Mouse (Mus musculus): Measurements from ENCODE around the gene Faim. TPM values are rescaled to one million over a fixed set of nuclear protein-coding genes. Genes with fewer than 3 reads are reported as not detected.

The Faim gene
- polyA plus RNA-seq, 1 experiment from 2014 or later = 96.3 TPM

GRCm38 (mm10) chr9:98965084-98965483 lies 21.1 kb upstream of the Faim start:
- H3K4me3 ChIP-seq (ENCODE audit: low read depth, low read length) = no peak overlapping the region
- ATAC-seq (ENCODE audit: low FRiP score) (peak; percentile 54; the same call in 1 of the 2 replicates), DNase-seq (ENCODE audit: low spot score) (peak; percentile 75)
- H3K9ac ChIP-seq (ENCODE audit: low read depth, low read length) = no peak overlapping the region
- no peaks in the 10 kb centered on the region for H3K4me1 ChIP-seq (replicated peaks; ENCODE audit: control insufficient read depth, insufficient read depth, low read length)
- no peaks in the 10 kb centered on the region for H3K9me3 ChIP-seq (ENCODE audit: control insufficient read depth, low read length)
- WGBS = 2% methylated on average over 18 of the region's 18 CpGs
- peaks cover 71% of the 10 kb centered on the region for H3K27me3 ChIP-seq (ENCODE audit: control insufficient read depth, insufficient read depth, low read length)
- no peaks in the 10 kb centered on the region for H3K36me3 ChIP-seq (ENCODE audit: control insufficient read depth, insufficient read depth, low read length)
- H3K4me2 ChIP-seq (replicated peaks; ENCODE audit: low read depth, low read length) = no peak overlapping the region; the same call in 1 of the 2 replicates
- H3K27ac ChIP-seq (ENCODE audit: low read depth, low read length) = no peak overlapping the region

- peaks cover 54% of the 10 kb centered on the region for H3K27me3 ChIP-seq (ENCODE audit: control insufficient read depth, insufficient read depth, low read length)
- WGBS = under 1% methylated on average over 40 of the region's 40 CpGs
- ATAC-seq (ENCODE audit: low FRiP score) = 0 out of 2 replicates have a peak, but pooled peaks have one; percentile 54
- H3K36me3 ChIP-seq (ENCODE audit: control insufficient read depth, insufficient read depth, low read length) = no peaks in the 10 kb centered on the region
- no peak overlapping the region for H3K9ac ChIP-seq (ENCODE audit: low read depth, low read length)
- H3K4me3 ChIP-seq (ENCODE audit: low read depth, low read length) = peak overlapping the region; percentile 28
- H3K4me2 ChIP-seq (replicated peaks; ENCODE audit: low read depth, low read length) = peak overlapping the region; percentile 57
- H3K9me3 ChIP-seq (ENCODE audit: control insufficient read depth, low read length) = peaks cover 3% of the 10 kb centered on the region; the same call in 1 of the 2 replicates
- peaks cover 5% of the 10 kb centered on the region; the same call in 1 of the 2 replicates for H3K4me1 ChIP-seq (replicated peaks; ENCODE audit: control insufficient read depth, insufficient read depth, low read length)
- DNase-seq (ENCODE audit: low spot score) = peak; percentile 65
- H3K27ac ChIP-seq (ENCODE audit: low read depth, low read length) = no peak overlapping the region
These were observed 13.1 kb upstream of the Faim start for GRCm38 (mm10) chr9:98973101-98973521.

- no peak overlapping the region for H3K27ac ChIP-seq (ENCODE audit: low read depth, low read length)
- peaks cover 54% of the 10 kb centered on the region for H3K27me3 ChIP-seq (ENCODE audit: control insufficient read depth, insufficient read depth, low read length)
- H3K9ac ChIP-seq (ENCODE audit: low read depth, low read length) = no peak overlapping the region
- peaks cover 5% of the 10 kb centered on the region; the same call in 1 of the 2 replicates for H3K4me1 ChIP-seq (replicated peaks; ENCODE audit: control insufficient read depth, insufficient read depth, low read length)
- H3K4me3 ChIP-seq (ENCODE audit: low read depth, low read length) = peak overlapping the region; percentile 28
- peak overlapping the region; percentile 57 for H3K4me2 ChIP-seq (replicated peaks; ENCODE audit: low read depth, low read length)
- H3K9me3 ChIP-seq (ENCODE audit: control insufficient read depth, low read length) = peaks cover 3% of the 10 kb centered on the region; the same call in 1 of the 2 replicates
- no peak for ATAC-seq (ENCODE audit: low FRiP score)
- no peaks in the 10 kb centered on the region for H3K36me3 ChIP-seq (ENCODE audit: control insufficient read depth, insufficient read depth, low read length)
- DNase-seq (ENCODE audit: low spot score) = peak; percentile 55
- 3% methylated on average over 7 of the region's 7 CpGs for WGBS
These were observed 12.6 kb upstream of the Faim start for GRCm38 (mm10) chr9:98973561-98973960.

- no peak overlapping the region for H3K27ac ChIP-seq (ENCODE audit: low read depth, low read length)
- peaks cover 5% of the 10 kb centered on the region; the same call in 1 of the 2 replicates for H3K4me1 ChIP-seq (replicated peaks; ENCODE audit: control insufficient read depth, insufficient read depth, low read length)
- DNase-seq (ENCODE audit: low spot score) (no peak), ATAC-seq (ENCODE audit: low FRiP score) (no peak)
- 33% methylated on average over 2 of the region's 2 CpGs for WGBS
- H3K36me3 ChIP-seq (ENCODE audit: control insufficient read depth, insufficient read depth, low read length) = no peaks in the 10 kb centered on the region
- peaks cover 49% of the 10 kb centered on the region for H3K27me3 ChIP-seq (ENCODE audit: control insufficient read depth, insufficient read depth, low read length)
- peaks cover 3% of the 10 kb centered on the region; the same call in 1 of the 2 replicates for H3K9me3 ChIP-seq (ENCODE audit: control insufficient read depth, low read length)
- no peak overlapping the region for H3K4me3 ChIP-seq (ENCODE audit: low read depth, low read length)
- H3K4me2 ChIP-seq (replicated peaks; ENCODE audit: low read depth, low read length) = no peak overlapping the region
- no peak overlapping the region for H3K9ac ChIP-seq (ENCODE audit: low read depth, low read length)
These were observed 11.3 kb upstream of the Faim start for GRCm38 (mm10) chr9:98974898-98975297.

- Histone ChIP-seq H3K4me3 (ENCODE audit: low read depth, low read length) (no peak overlapping the region), H3K27me3 (ENCODE audit: control insufficient read depth, insufficient read depth, low read length) (peaks cover 42% of the 10 kb centered on the region), H3K4me1 (replicated peaks; ENCODE audit: control insufficient read depth, insufficient read depth, low read length) (peaks cover 5% of the 10 kb centered on the region; the same call in 1 of the 2 replicates), H3K9ac (ENCODE audit: low read depth, low read length) (no peak overlapping the region), H3K27ac (ENCODE audit: low read depth, low read length) (no peak overlapping the region), H3K9me3 (ENCODE audit: control insufficient read depth, low read length) (no peaks in the 10 kb centered on the region), H3K4me2 (replicated peaks; ENCODE audit: low read depth, low read length) (no peak overlapping the region), H3K36me3 (ENCODE audit: control insufficient read depth, insufficient read depth, low read length) (no peaks in the 10 kb centered on the region)
- 90% methylated on average over 1 of the region's 1 CpGs for WGBS
- no peak for ATAC-seq (ENCODE audit: low FRiP score)
- DNase-seq (ENCODE audit: low spot score) = no peak
These were observed 10.1 kb upstream of the Faim start for GRCm38 (mm10) chr9:98976081-98976480.

GRCm38 (mm10) chr9:98976520-98976919 lies 9.7 kb upstream of the Faim start:
- no peak overlapping the region for H3K4me3 ChIP-seq (ENCODE audit: low read depth, low read length)
- H3K9ac ChIP-seq (ENCODE audit: low read depth, low read length) = no peak overlapping the region
- WGBS = 50% methylated on average over 5 of the region's 5 CpGs
- H3K4me2 ChIP-seq (replicated peaks; ENCODE audit: low read depth, low read length) = no peak overlapping the region
- H3K9me3 ChIP-seq (ENCODE audit: control insufficient read depth, low read length) = no peaks in the 10 kb centered on the region
- DNase-seq (ENCODE audit: low spot score) (no peak), ATAC-seq (ENCODE audit: low FRiP score) (no peak)
- H3K4me1 ChIP-seq (replicated peaks; ENCODE audit: control insufficient read depth, insufficient read depth, low read length) = peaks cover 5% of the 10 kb centered on the region; the same call in 1 of the 2 replicates
- H3K27ac ChIP-seq (ENCODE audit: low read depth, low read length) = no peak overlapping the region
- peaks cover 39% of the 10 kb centered on the region for H3K27me3 ChIP-seq (ENCODE audit: control insufficient read depth, insufficient read depth, low read length)
- H3K36me3 ChIP-seq (ENCODE audit: control insufficient read depth, insufficient read depth, low read length) = no peaks in the 10 kb centered on the region

- Histone ChIP-seq H3K36me3 (ENCODE audit: control insufficient read depth, insufficient read depth, low read length) (no peaks in the 10 kb centered on the region), H3K4me2 (replicated peaks; ENCODE audit: low read depth, low read length) (peak overlapping the region; percentile 26), H3K9me3 (ENCODE audit: control insufficient read depth, low read length) (no peaks in the 10 kb centered on the region), H3K9ac (ENCODE audit: low read depth, low read length) (no peak overlapping the region), H3K27me3 (ENCODE audit: control insufficient read depth, insufficient read depth, low read length) (peaks cover 14% of the 10 kb centered on the region), H3K4me1 (replicated peaks; ENCODE audit: control insufficient read depth, insufficient read depth, low read length) (no peaks in the 10 kb centered on the region), H3K4me3 (ENCODE audit: low read depth, low read length) (peak overlapping the region; percentile 17), H3K27ac (ENCODE audit: low read depth, low read length) (no peak overlapping the region)
- ATAC-seq (ENCODE audit: low FRiP score) (peak; percentile 73), DNase-seq (ENCODE audit: low spot score) (peak; percentile 94)
- 4% methylated on average over 29 of the region's 29 CpGs for WGBS
These were observed 6.4 kb upstream of the Faim start for GRCm38 (mm10) chr9:98979431-98980416.

- ATAC-seq (ENCODE audit: low FRiP score) (peak; percentile 84), DNase-seq (ENCODE audit: low spot score) (no peak)
- Histone ChIP-seq H3K9me3 (ENCODE audit: control insufficient read depth, low read length) (no peaks in the 10 kb centered on the region), H3K27me3 (ENCODE audit: control insufficient read depth, insufficient read depth, low read length) (no peaks in the 10 kb centered on the region; the same call in 1 of the 2 replicates), H3K36me3 (ENCODE audit: control insufficient read depth, insufficient read depth, low read length) (no peaks in the 10 kb centered on the region), H3K4me2 (replicated peaks; ENCODE audit: low read depth, low read length) (peak overlapping the region; percentile 79), H3K4me3 (ENCODE audit: low read depth, low read length) (peak overlapping the region; percentile 85), H3K27ac (ENCODE audit: low read depth, low read length) (0 out of 2 replicates have a peak overlapping the region, but pooled peaks have one; percentile 42), H3K4me1 (replicated peaks; ENCODE audit: control insufficient read depth, insufficient read depth, low read length) (no peaks in the 10 kb centered on the region), H3K9ac (ENCODE audit: low read depth, low read length) (peak overlapping the region; percentile 73)
- WGBS = under 1% methylated on average over 44 of the region's 50 CpGs
These were observed 413 bp downstream of the Faim start for GRCm38 (mm10) chr9:98986476-98987096.
